Mouse (Mus musculus) cerebellum, adult 2 months (tissue): ENCODE measurements around the gene Avil.

ENCODE experiments used
- CTCF ChIP-seq: fragments of 200-500 bp; IDR thresholded peaks from 2 replicates; pipeline ENCODE4 v1.5.1; 2011; ENCODE audit warnings: low read depth, mild to moderate bottlenecking, control low read depth, low read length, moderate library complexity, borderline replicate concordance; ENCODE audit not compliant: insufficient read depth
- POLR2A ChIP-seq: fragments of 200-500 bp; IDR thresholded peaks from 2 replicates; pipeline ENCODE4 v1.6.1; 2011; ENCODE audit warnings: low read length, control low read depth, borderline replicate concordance; ENCODE audit not compliant: insufficient read depth

- TF ChIP-seq POLR2A = no peak
- TF ChIP-seq CTCF = no peak
Measured at GRCm38 (mm10) chr10:127003334-127003733, 2.8 kb downstream of the Avil start.
